Mouse (Mus musculus): ENCODE measurements around the gene Ift81. TPM values are rescaled to one million over a fixed set of nuclear protein-coding genes. Genes with fewer than 3 reads are reported as not detected.

Ift81 gene
- 29.2 and 34.7 TPM in 2 replicates for polyA plus RNA-seq (2012; rRNA removed)

DNA sequence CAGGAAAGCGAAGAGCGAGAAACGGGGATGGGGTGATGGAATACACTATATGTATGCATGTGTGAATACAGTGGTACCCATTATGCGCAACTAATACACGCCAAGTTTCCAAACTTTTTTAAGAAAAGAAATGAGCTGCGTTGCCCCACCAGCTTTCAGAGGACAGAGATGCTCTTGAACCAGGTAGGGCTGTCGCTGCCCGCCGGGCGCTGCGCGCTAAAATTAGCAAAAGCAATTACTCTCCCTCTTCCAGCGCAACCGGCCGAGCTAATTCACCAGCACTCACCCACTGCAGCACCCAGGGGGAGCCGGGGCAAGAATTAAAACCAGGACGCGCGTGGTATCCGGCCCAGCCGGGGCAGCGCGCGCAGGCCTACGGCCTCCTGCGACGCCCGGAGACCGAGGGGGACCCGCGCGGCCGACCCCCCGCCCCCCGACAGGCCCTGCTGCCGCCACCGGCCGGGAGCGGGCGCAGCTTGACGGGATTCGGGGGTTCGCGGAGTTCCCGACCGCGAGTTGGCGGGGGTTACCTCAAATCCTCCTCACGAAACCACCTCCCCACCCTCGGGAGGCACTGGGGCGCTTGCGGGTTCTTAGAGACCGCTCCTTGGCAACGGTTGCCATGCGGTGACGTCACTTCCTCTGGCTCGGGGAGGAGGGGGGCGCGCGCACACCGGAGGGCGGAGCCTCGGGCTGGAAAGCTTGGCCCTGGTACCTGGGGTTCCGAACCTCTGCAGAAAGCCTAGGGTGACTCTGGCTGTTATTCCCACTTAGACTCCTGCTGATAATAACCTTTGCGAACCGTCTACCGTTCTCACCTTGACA is at the start of gene Ift81:
Ift81 (minus strand) TSS at position 611 of the 825 bp plus-strand sequence.

DNA sequence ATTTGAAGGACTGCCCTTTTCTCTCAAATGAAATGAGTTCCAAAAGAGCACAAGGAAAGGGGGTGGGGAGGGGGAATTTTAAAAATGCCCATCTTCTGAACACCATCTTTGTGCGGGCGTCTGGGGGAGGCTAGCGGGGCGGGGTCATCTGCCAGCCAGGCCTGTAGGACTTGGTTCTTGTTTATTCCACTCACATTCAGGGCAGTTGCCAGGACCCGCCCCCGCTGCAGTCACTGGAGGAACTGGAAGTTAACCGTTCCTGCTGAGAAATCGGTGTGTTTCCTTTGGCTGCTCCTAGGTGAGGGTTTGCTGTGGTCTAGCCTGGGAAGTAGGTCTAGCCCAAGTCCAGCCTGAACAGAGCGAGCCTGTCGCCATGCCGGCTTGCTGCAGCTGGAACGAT is 29.4 kb upstream of the Ift81 start, which contains the start of gene P2rx7:
P2rx7 (plus strand) TSS at position 211 of the 400 bp plus-strand sequence.

DNA sequence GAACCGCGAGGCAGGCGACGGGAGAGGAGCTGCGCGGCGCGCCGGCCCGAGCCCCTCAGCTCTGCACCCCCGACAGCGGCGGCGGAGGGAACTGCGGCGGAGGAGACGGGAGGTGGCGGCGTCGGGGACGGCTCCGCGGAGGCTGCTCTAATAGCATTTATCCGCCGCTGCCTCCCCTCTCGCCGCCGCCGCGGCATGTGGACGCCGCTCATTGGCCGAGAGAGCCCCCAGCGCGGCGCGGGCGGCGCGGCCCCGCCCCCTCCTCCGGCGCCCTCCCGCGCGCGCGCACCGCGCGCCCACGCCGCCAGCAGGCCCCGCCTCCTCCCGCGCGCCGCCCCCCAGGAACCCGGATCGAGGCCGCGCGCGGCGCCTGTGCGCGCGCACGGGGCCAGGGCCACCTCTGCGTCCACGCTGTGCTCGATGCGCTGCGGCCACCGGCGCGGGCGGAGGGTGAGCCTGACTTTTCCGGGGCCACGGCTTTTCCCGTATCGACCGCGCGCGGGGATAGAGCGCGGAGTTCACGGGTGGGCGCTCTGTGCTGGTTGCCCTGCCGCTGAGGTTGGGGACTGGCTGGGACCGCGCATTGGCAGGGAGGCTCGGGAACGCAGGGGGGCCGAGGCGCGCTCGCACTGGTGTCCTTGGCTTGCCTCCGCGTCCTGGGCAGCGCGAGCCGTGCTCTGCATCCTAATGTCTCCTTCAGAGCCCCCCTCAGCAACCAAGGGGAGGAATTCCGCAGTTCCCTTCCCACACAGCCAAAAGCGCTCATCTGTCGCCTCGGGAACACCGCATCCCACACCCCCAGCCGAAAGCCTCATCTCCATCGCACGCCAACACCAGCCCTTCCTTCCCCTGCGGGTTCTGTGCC is 112.0 kb downstream of the Ift81 start, which contains the start of gene Atp2a2:
Atp2a2 (minus strand) TSS at position 149 of the 865 bp plus-strand sequence.

Other genes starting within 250 kb of the Ift81 start
- 47.7 and 49.4 TPM in 2 replicates for gene Gpn3, start 242.6 kb downstream of the Ift81 start, polyA plus RNA-seq (2012; rRNA removed)
- 140 TPM in 2 replicates for gene Fam216a, start 242.2 kb downstream of the Ift81 start, polyA plus RNA-seq (2012; rRNA removed)
- 402 and 404 TPM in 2 replicates for gene Arpc3, start 222.6 kb downstream of the Ift81 start, polyA plus RNA-seq (2012; rRNA removed)
- 43.9 and 44.6 TPM in 2 replicates for gene Anapc7, start 192.8 kb downstream of the Ift81 start, polyA plus RNA-seq (2012; rRNA removed)
- gene Atp2a2, start 112.3 kb downstream of the Ift81 start, polyA plus RNA-seq (2012; rRNA removed): 127 and 133 TPM in 2 replicates
- gene P2rx7, start 29.4 kb upstream of the Ift81 start, polyA plus RNA-seq (2012; rRNA removed): 3.7 and 5.5 TPM in 2 replicates
- 9.5 and 11.1 TPM in 2 replicates for gene P2rx4, start 93.0 kb upstream of the Ift81 start, polyA plus RNA-seq (2012; rRNA removed)
- 71.9 and 87.8 TPM in 2 replicates for gene Camkk2, start 164.9 kb upstream of the Ift81 start, polyA plus RNA-seq (2012; rRNA removed)
- gene Anapc5, start 206.8 kb upstream of the Ift81 start, polyA plus RNA-seq (2012; rRNA removed): 650 and 681 TPM in 2 replicates
- gene Rnf34, start 235.5 kb upstream of the Ift81 start, polyA plus RNA-seq (2012; rRNA removed): 27.9 and 32.8 TPM in 2 replicates

All from central nervous system, embryonic 18 days (tissue).